Mouse (Mus musculus) thymus, postnatal 4 days (tissue): ENCODE data around the gene Olfr561.

ENCODE experiments used
- DNase-seq: peaks from one replicate; pipeline ENCODE4 v3.0.0; 2021

Olfr561 gene

GRCm38 (mm10) chr7:102770921-102771320 lies at the start of gene Olfr561:
Olfr561 (plus strand) TSS chr7:102771221.
- no peak for DNase-seq

GRCm38 (mm10) chr7:102727391-102727790 lies 43.6 kb upstream of the Olfr561 start, which contains the start of gene Olfr559:
Olfr559 (minus strand) TSS chr7:102727491.
- no peak for DNase-seq

GRCm38 (mm10) chr7:102733793-102734192 lies 37.2 kb upstream of the Olfr561 start:
- no peak for DNase-seq

GRCm38 (mm10) chr7:102737705-102738104 lies 33.3 kb upstream of the Olfr561 start:
- DNase-seq = no peak

GRCm38 (mm10) chr7:102752086-102752485 lies 18.9 kb upstream of the Olfr561 start:
- DNase-seq = peak; percentile 24

GRCm38 (mm10) chr7:102759266-102759665 lies 11.8 kb upstream of the Olfr561 start, which contains the start of the genes Olfr560 and Olfr78:
Olfr560 (minus strand) TSS chr7:102759366.
Olfr78 (minus strand) TSS chr7:102759471.
- no peak for DNase-seq

- no peak for DNase-seq
These were observed 32.2 kb downstream of the Olfr561 start, which contains the start of gene Olfr564 for GRCm38 (mm10) chr7:102803180-102803579. Olfr564 (plus strand) TSS chr7:102803480.
